Mouse (Mus musculus): Measurements from ENCODE around the gene Sctr.

- TF ChIP-seq CTCF (IDR thresholded peaks at IDR 0.05; ENCODE audit: control insufficient read depth, insufficient read depth, insufficient read length) = no peak
- no peak for TF ChIP-seq MAX (IDR thresholded peaks at IDR 0.05)
- TF ChIP-seq CEBPB (IDR thresholded peaks at IDR 0.05; ENCODE audit: low read depth) = no peak
- TF ChIP-seq MYOG (IDR thresholded peaks at IDR 0.05; ENCODE audit: control insufficient read depth, extremely low read depth, insufficient read length) = no peak
- no peak for TF ChIP-seq MYOD1 (IDR thresholded peaks at IDR 0.05; ENCODE audit: control insufficient read depth, insufficient read length, low read depth)
Observed at GRCm38 (mm10) chr1:120083921-120084517, 77.3 kb downstream of the Sctr start.
